Mouse (Mus musculus) G1E (cell line): ENCODE data around the gene Myl7.

Experiments
- CTCF ChIP-seq: IDR thresholded peaks from 2 replicates; pipeline ENCODE4 v1.5.1; 2012; ENCODE audit warnings: low read depth, low read length, inconsistent platforms, mixed read lengths
- GATA1 ChIP-seq: IDR thresholded peaks from 2 replicates; pipeline ENCODE4 v1.6.1; 2012; ENCODE audit warnings: borderline replicate concordance, low read length, inconsistent platforms, mixed read lengths
- GATA2 ChIP-seq: IDR thresholded peaks from 2 replicates; pipeline ENCODE4 v1.6.1; 2012; ENCODE audit warnings: low read depth, low read length, inconsistent platforms, borderline replicate concordance
- POLR2AphosphoS5 ChIP-seq: IDR thresholded peaks from 2 replicates; pipeline ENCODE4 v1.6.1; 2012; ENCODE audit warnings: low read depth, low read length, inconsistent platforms; ENCODE audit not compliant: insufficient replicate concordance
- TAL1 ChIP-seq: conservative IDR thresholded peaks from 2 replicates; pipeline ENCODE4 v1.6.1; 2012; ENCODE audit warnings: low read depth, low read length, inconsistent platforms, mixed read lengths

DNA sequence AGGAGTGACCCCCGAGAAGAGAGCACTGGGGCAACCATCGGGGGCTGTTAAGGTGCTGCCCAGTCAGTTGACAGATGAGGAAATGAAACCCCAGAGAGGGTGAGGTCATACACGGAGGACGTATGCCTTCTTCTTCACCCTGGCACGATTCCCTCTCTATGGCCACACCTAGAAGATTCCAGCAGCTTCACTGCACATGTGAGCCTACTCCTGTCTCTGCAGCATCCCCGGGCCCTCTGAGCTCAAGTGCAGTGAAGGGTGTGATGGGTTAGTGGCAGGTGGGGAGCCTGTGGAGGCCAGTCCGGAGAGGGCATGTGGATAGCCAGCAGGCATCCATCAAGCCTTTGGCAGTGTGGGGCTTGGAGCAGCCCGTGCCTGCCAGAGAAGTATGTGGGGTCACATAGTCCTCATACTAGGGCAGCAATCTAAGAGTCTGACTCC lies 6.4 kb downstream of the Myl7 start:
- TF ChIP-seq CTCF (no peak), GATA1 (no peak), POLR2AphosphoS5 (no peak), TAL1 (no peak), GATA2 (no peak)
